Mouse (Mus musculus): Measurements from ENCODE around the gene Smim12. TPM values are rescaled to one million over a fixed set of nuclear protein-coding genes. Genes with fewer than 3 reads are reported as not detected.

Smim12 gene
- polyA plus RNA-seq, 1 experiment from 2014 or later, result 56.6 TPM

- no peaks in the 10 kb centered on the region for H3K9me3 ChIP-seq
- H3K36me3 ChIP-seq, result no peaks in the 10 kb centered on the region; the same call in 1 of the 2 replicates
- H3K4me3 ChIP-seq, result peak overlapping the region; percentile 49
- peak overlapping the region; percentile 97 for H3K4me2 ChIP-seq
- no peak for ATAC-seq (ENCODE audit: low FRiP score, low read depth)
- peak overlapping the region; percentile 67 for H3K9ac ChIP-seq
- WGBS, result 2% methylated on average over 14 of the region's 14 CpGs
- no peaks in the 10 kb centered on the region for H3K27me3 ChIP-seq
- H3K27ac ChIP-seq (replicated peaks), result peak overlapping the region; percentile 77
- H3K4me1 ChIP-seq (replicated peaks), result peaks cover 33% of the 10 kb centered on the region
These were observed 7.0 kb upstream of the Smim12 start for GRCm38 (mm10) chr4:127236631-127237030.

GRCm38 (mm10) chr4:127237271-127237670 is 6.3 kb upstream of the Smim12 start:
- no peak overlapping the region for H3K9ac ChIP-seq
- H3K4me3 ChIP-seq, result no peak overlapping the region
- H3K36me3 ChIP-seq, result no peaks in the 10 kb centered on the region; the same call in 1 of the 2 replicates
- H3K4me2 ChIP-seq, result peak overlapping the region; percentile 97; the same call in 1 of the 2 replicates
- ATAC-seq (ENCODE audit: low FRiP score, low read depth), result no peak
- H3K27me3 ChIP-seq, result no peaks in the 10 kb centered on the region
- WGBS, result 54% methylated on average over 10 of the region's 10 CpGs
- peaks cover 27% of the 10 kb centered on the region for H3K4me1 ChIP-seq (replicated peaks)
- no peak overlapping the region for H3K27ac ChIP-seq (replicated peaks)
- H3K9me3 ChIP-seq, result no peaks in the 10 kb centered on the region

GRCm38 (mm10) chr4:127242696-127243095 is 888 bp upstream of the Smim12 start:
- H3K9me3 ChIP-seq, result no peaks in the 10 kb centered on the region
- WGBS, result 65% methylated on average over 6 of the region's 6 CpGs
- peaks cover 4% of the 10 kb centered on the region; the same call in 1 of the 2 replicates for H3K36me3 ChIP-seq
- H3K27me3 ChIP-seq, result no peaks in the 10 kb centered on the region
- H3K27ac ChIP-seq (replicated peaks), result no peak overlapping the region
- no peak overlapping the region for H3K4me3 ChIP-seq
- no peak overlapping the region for H3K9ac ChIP-seq
- no peak for ATAC-seq (ENCODE audit: low FRiP score, low read depth)
- no peak overlapping the region for H3K4me2 ChIP-seq
- H3K4me1 ChIP-seq (replicated peaks), result peaks cover 17% of the 10 kb centered on the region

- Histone ChIP-seq H3K4me2 (peak overlapping the region; percentile 87), H3K27ac (replicated peaks) (peak overlapping the region; percentile 61; the same call in 1 of the 2 replicates), H3K36me3 (peaks cover 11% of the 10 kb centered on the region), H3K4me3 (peak overlapping the region; percentile 90), H3K9ac (peak overlapping the region; percentile 87), H3K4me1 (replicated peaks) (peaks cover 17% of the 10 kb centered on the region), H3K9me3 (no peaks in the 10 kb centered on the region), H3K27me3 (no peaks in the 10 kb centered on the region)
- peak; percentile 70 for ATAC-seq (ENCODE audit: low FRiP score, low read depth)
- under 1% methylated on average over 26 of the region's 26 CpGs for WGBS
These were observed 369 bp downstream of the Smim12 start for GRCm38 (mm10) chr4:127243953-127244352.

- WGBS, result under 1% methylated on average over 5 of the region's 5 CpGs
These were observed 6.2 kb downstream of the Smim12 start for GRCm38 (mm10) chr4:127249701-127250349.

GRCm38 (mm10) chr4:127251963-127252585 is 8.5 kb downstream of the Smim12 start:
- Histone ChIP-seq H3K9ac (no peak overlapping the region), H3K4me3 (no peak overlapping the region), H3K9me3 (no peaks in the 10 kb centered on the region), H3K27me3 (no peaks in the 10 kb centered on the region), H3K4me2 (peak overlapping the region; percentile 10; the same call in 1 of the 2 replicates), H3K27ac (replicated peaks) (no peak overlapping the region), H3K4me1 (replicated peaks) (peaks cover 3% of the 10 kb centered on the region; the same call in 1 of the 2 replicates), H3K36me3 (peaks cover 11% of the 10 kb centered on the region)
- WGBS, result 51% methylated on average over 22 of the region's 22 CpGs
- ATAC-seq (ENCODE audit: low FRiP score, low read depth), result peak; percentile 44; the same call in 1 of the 2 replicates

More at GRCm38 (mm10) chr4:127249701-127250349, 6.2 kb downstream of the Smim12 start:
- Histone ChIP-seq H3K27ac (replicated peaks) (no peak overlapping the region), H3K9me3 (no peaks in the 10 kb centered on the region), H3K4me2 (no peak overlapping the region), H3K27me3 (no peaks in the 10 kb centered on the region), H3K9ac (no peak overlapping the region), H3K36me3 (peaks cover 11% of the 10 kb centered on the region), H3K4me3 (no peak overlapping the region), H3K4me1 (replicated peaks) (peaks cover 9% of the 10 kb centered on the region)
- peak; percentile 91 for ATAC-seq (ENCODE audit: low FRiP score, low read depth)

- Histone ChIP-seq H3K9me3 (no peaks in the 10 kb centered on the region), H3K4me3 (no peak overlapping the region), H3K36me3 (no peaks in the 10 kb centered on the region), H3K9ac (no peak overlapping the region), H3K27ac (replicated peaks) (no peak overlapping the region), H3K27me3 (no peaks in the 10 kb centered on the region), H3K4me2 (no peak overlapping the region), H3K4me1 (replicated peaks) (peaks cover 3% of the 10 kb centered on the region; the same call in 1 of the 2 replicates)
- WGBS, result 59% methylated on average over 5 of the region's 5 CpGs
- no peak for ATAC-seq (ENCODE audit: low FRiP score, low read depth)
These were observed 13.2 kb downstream of the Smim12 start for GRCm38 (mm10) chr4:127256739-127257138.

- Histone ChIP-seq H3K4me1 (replicated peaks) (no peaks in the 10 kb centered on the region), H3K9ac (no peak overlapping the region), H3K36me3 (no peaks in the 10 kb centered on the region), H3K4me2 (no peak overlapping the region), H3K4me3 (no peak overlapping the region), H3K27ac (replicated peaks) (no peak overlapping the region), H3K27me3 (no peaks in the 10 kb centered on the region), H3K9me3 (no peaks in the 10 kb centered on the region)
- WGBS, result 58% methylated on average over 12 of the region's 12 CpGs
- ATAC-seq (ENCODE audit: low FRiP score, low read depth), result no peak
These were observed 14.8 kb downstream of the Smim12 start for GRCm38 (mm10) chr4:127258186-127258897.

- WGBS, result 94% methylated on average over 14 of the region's 14 CpGs
- no peak overlapping the region for H3K4me3 ChIP-seq
- no peak for ATAC-seq (ENCODE audit: low FRiP score, low read depth)
These were observed 18.0 kb downstream of the Smim12 start for GRCm38 (mm10) chr4:127261601-127262000.

GRCm38 (mm10) chr4:127263438-127264182 is 20.0 kb downstream of the Smim12 start:
- no peak overlapping the region for H3K27ac ChIP-seq (replicated peaks)
- H3K9ac ChIP-seq, result no peak overlapping the region
- no peaks in the 10 kb centered on the region for H3K9me3 ChIP-seq
- 52% methylated on average over 19 of the region's 19 CpGs for WGBS
- no peaks in the 10 kb centered on the region for H3K27me3 ChIP-seq
- H3K36me3 ChIP-seq, result no peaks in the 10 kb centered on the region
- ATAC-seq (ENCODE audit: low FRiP score, low read depth), result no peak
- no peaks in the 10 kb centered on the region for H3K4me1 ChIP-seq (replicated peaks)
- H3K4me2 ChIP-seq, result no peak overlapping the region
- H3K4me3 ChIP-seq, result no peak overlapping the region

More at GRCm38 (mm10) chr4:127261601-127262000, 18.0 kb downstream of the Smim12 start:
- Histone ChIP-seq H3K27me3 (no peaks in the 10 kb centered on the region), H3K9ac (no peak overlapping the region), H3K4me2 (no peak overlapping the region), H3K36me3 (no peaks in the 10 kb centered on the region), H3K9me3 (no peaks in the 10 kb centered on the region), H3K27ac (replicated peaks) (no peak overlapping the region), H3K4me1 (replicated peaks) (no peaks in the 10 kb centered on the region)

GRCm38 (mm10) chr4:127264183-127264554 is 20.6 kb downstream of the Smim12 start:
- H3K4me3 ChIP-seq, result no peak overlapping the region
- H3K4me1 ChIP-seq (replicated peaks), result no peaks in the 10 kb centered on the region
- no peaks in the 10 kb centered on the region for H3K27me3 ChIP-seq
- no peak for ATAC-seq (ENCODE audit: low FRiP score, low read depth)
- H3K4me2 ChIP-seq, result no peak overlapping the region
- H3K36me3 ChIP-seq, result no peaks in the 10 kb centered on the region
- no peak overlapping the region for H3K9ac ChIP-seq
- no peaks in the 10 kb centered on the region for H3K9me3 ChIP-seq
- no peak overlapping the region for H3K27ac ChIP-seq (replicated peaks)
- WGBS, result 49% methylated on average over 5 of the region's 5 CpGs
